Mouse (Mus musculus) lung, embryonic 14.5 days (tissue): Measurements from ENCODE around the gene Nek2. TPM values are rescaled to one million over a fixed set of nuclear protein-coding genes. Genes with fewer than 3 reads are reported as not detected.

Experiments
- ATAC-seq: fragments of 200-750 bp; cut with Nextera tagmentation; 2 replicates; pipeline ENCODE4 v1.8.0; 2017; ENCODE audit warnings: mild to moderate bottlenecking, moderate TSS enrichment, moderate library complexity; ENCODE audit not compliant: insufficient read depth
- DNase-seq: peaks from one replicate; pipeline ENCODE4 v3.0.0-alpha.2; 2015
- H3K27ac ChIP-seq: fragments of 300-500 bp; sonication (generic); 2 replicates; pipeline ENCODE4 v1.5.1; 2014; ENCODE audit warnings: low read depth, mild to moderate bottlenecking, moderate library complexity
- H3K27me3 ChIP-seq: fragments of 300-500 bp; sonication (generic); 2 replicates; pipeline ENCODE4 v1.6.1; 2014; ENCODE audit warnings: low read length, control low read depth; ENCODE audit not compliant: insufficient read depth
- H3K36me3 ChIP-seq: fragments of 300-500 bp; sonication (generic); 2 replicates; pipeline ENCODE4 v1.6.1; 2014; ENCODE audit warnings: control low read depth; ENCODE audit not compliant: insufficient read depth
- H3K4me1 ChIP-seq: fragments of 300-500 bp; sonication (generic); 2 replicates; pipeline ENCODE4 v1.6.1; 2014; ENCODE audit warnings: antibody characterized with exemption, control low read depth; ENCODE audit not compliant: insufficient read depth
- H3K4me2 ChIP-seq: fragments of 300-500 bp; sonication (generic); 2 replicates; pipeline ENCODE4 v1.6.1; 2014; ENCODE audit warnings: mild to moderate bottlenecking
- H3K4me3 ChIP-seq: fragments of 300-500 bp; sonication (generic); 2 replicates; pipeline ENCODE4 v1.5.1; 2014; ENCODE audit warnings: low read depth, low read length
- H3K9ac ChIP-seq: fragments of 300-500 bp; sonication (generic); 2 replicates; pipeline ENCODE4 v1.6.1; 2014
- H3K9me3 ChIP-seq: fragments of 300-500 bp; sonication (generic); 2 replicates; pipeline ENCODE4 v1.6.1; 2016; ENCODE audit warnings: low read depth, low read length, control low read depth
- CTCF ChIP-seq: IDR thresholded peaks from 2 replicates; pipeline ENCODE4 v1.5.1; 2016; ENCODE audit warnings: antibody characterized with exemption, low read depth
- WGBS: fragments of 180-500 bp; shearing (Covaris S2); extraction: QIAGEN DNeasy Blood & Tissue Kit; methylation state at CpG from one replicate; pipeline ENCODE4 v1.1.7; 2014; 5-methylcytosine and 5-hydroxymethylcytosine counted together
- polyA plus RNA-seq: library from polyadenylated mRNA; unstranded; fragments of >200 nt; fragmentation: Nextera tagmentation; extraction: Ambion mirVana; gene quantifications from 2 replicates; pipeline ENCODE4 v1.2.1, GENCODE M21; 2014

Gene Nek2
- polyA plus RNA-seq, 1 experiment from 2014 or later, result 46.8 TPM

DNA sequence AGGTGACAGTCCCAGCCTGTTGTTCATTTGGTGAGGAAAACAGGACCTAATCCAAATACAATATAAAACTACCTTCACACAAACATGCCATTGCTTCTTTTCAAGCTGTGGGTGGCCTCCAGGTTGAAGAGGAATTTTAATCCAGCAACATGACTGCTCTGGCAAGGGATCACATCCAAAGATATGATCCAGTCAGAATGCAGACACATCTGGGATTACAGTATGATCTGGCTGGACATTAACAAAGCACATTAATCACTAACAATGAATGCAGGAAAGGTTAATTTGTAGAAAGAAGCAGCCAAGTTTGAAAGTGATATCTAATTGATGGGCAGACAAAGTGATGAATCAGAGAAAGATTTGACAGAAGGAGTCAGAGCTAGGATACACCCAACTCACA, 36.9 kb downstream of the Nek2 start:
- Histone ChIP-seq H3K4me1 (no peaks in the 10 kb centered on the region), H3K4me2 (no peak overlapping the region), H3K4me3 (no peak overlapping the region), H3K27me3 (no peaks in the 10 kb centered on the region), H3K27ac (no peak overlapping the region), H3K9ac (no peak overlapping the region), H3K9me3 (no peaks in the 10 kb centered on the region), H3K36me3 (no peaks in the 10 kb centered on the region)
- DNase-seq (no peak), ATAC-seq (no peak)
- no peak for TF ChIP-seq CTCF

DNA sequence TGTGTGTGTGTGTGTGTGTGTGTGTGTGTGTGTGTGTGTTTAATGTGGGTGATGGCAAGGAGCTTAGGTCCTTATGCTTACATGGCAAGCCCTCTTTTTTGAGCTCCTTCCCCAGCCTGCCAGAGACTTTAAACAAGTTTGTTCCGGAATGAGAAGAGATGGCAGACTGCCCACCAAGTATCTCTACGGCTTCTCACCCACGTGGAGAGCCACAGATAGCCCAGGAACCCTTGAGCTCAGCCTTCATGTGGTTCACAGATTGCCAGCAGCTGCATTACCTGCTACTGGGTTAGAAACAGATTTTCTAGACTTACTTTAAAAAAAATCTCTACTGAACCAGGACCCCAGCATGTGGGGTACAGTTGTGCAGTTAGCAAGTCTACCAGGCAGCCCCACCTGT, 38.6 kb downstream of the Nek2 start:
- Histone ChIP-seq H3K4me2 (no peak overlapping the region), H3K4me3 (no peak overlapping the region), H3K4me1 (no peaks in the 10 kb centered on the region), H3K9ac (no peak overlapping the region), H3K36me3 (no peaks in the 10 kb centered on the region), H3K9me3 (no peaks in the 10 kb centered on the region), H3K27ac (no peak overlapping the region), H3K27me3 (no peaks in the 10 kb centered on the region)
- ATAC-seq (no peak), DNase-seq (no peak)
- 58% methylated on average over 3 of the region's 3 CpGs for WGBS
- TF ChIP-seq CTCF, result no peak

DNA sequence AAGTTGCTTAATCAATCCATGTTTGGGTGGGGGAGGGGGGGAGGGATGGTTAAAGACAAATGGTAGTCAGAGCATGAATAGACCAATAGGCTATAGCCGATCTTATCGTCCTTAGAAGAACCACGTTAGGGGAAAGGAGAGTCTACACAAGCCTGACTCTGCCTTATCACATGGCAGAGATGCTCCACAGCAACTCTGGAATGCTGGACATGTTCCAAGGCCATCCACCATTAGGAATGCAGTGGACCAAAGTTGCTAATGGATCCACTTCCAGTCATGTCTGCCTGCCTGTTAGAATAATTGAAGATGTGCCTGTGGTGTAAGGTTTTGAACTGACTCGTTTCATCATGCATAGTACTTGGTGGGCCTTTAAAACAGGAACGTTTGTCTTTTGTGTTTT, 40.0 kb downstream of the Nek2 start:
- Histone ChIP-seq H3K9me3 (no peaks in the 10 kb centered on the region), H3K27me3 (no peaks in the 10 kb centered on the region), H3K27ac (no peak overlapping the region), H3K4me3 (no peak overlapping the region), H3K9ac (no peak overlapping the region), H3K4me2 (no peak overlapping the region), H3K4me1 (no peaks in the 10 kb centered on the region), H3K36me3 (no peaks in the 10 kb centered on the region)
- ATAC-seq, result no peak
- 57% methylated on average over 5 of the region's 5 CpGs for WGBS
- DNase-seq, result no peak
- no peak for TF ChIP-seq CTCF

DNA sequence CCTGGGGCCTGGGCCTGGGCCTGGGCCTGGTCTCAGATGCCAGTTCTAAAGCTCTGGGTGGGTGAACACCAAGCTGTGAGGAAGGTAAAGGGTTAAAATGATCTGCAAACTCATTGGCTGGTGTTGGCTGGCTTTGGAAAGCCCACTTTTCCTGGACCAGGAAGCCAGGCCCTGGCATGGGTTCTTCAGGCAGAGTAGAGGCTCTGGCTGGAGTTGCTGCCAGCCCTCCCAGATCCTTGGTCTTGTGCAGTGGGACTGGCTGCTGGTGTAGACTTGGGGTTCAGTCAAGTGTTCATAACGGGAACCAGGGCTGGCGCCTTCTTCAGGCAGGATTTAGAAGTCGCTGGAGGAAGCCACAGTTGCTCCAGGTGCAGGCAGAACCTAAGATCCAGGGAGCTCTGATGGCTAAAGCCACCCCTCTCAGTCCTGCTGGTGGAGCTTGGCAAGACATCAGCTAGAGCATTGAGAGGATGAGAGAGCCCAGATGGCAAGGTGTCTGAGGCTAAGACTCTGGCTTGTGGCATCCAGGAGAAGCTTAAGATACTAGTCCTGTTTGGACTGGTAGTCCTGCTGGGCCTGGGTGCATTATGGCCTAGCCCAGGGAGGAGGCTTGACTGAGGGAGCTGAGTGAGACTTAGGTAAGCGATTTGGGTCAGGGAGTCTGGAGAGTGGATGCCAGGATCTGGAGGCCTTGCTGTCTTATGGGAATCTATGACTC, 42.7 kb downstream of the Nek2 start:
- 74% methylated on average over 4 of the region's 4 CpGs for WGBS
- Histone ChIP-seq H3K4me3 (no peak overlapping the region), H3K27me3 (no peaks in the 10 kb centered on the region), H3K4me1 (no peaks in the 10 kb centered on the region), H3K9me3 (no peaks in the 10 kb centered on the region), H3K27ac (no peak overlapping the region), H3K36me3 (no peaks in the 10 kb centered on the region), H3K9ac (no peak overlapping the region), H3K4me2 (no peak overlapping the region)
- ATAC-seq (no peak), DNase-seq (no peak)
- TF ChIP-seq CTCF, result no peak

DNA sequence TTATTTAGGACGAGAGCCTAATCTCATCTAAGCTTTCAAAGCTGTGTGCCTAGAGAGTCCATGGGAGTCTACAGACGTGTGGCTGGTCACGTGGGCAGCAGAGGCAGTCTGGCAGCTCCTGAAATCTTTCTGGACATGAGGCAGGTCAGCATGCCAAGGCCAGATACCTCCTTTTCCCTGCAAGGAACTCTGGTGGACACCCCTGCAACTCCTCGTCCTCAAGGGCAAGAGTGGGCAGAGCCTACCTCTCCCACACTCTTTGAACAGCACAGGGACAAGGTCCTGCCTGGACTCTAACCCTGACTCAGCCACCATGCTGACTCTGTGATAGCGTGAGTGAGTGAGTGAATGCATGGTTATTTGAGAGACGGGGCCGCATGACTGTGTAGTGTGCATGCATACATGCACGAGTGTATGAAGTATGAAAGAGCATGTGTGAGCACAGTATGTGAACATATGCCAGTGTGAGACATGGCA, 43.3 kb downstream of the Nek2 start:
- WGBS, result 79% methylated on average over 8 of the region's 8 CpGs
- Histone ChIP-seq H3K4me3 (no peak overlapping the region), H3K9ac (no peak overlapping the region), H3K36me3 (no peaks in the 10 kb centered on the region), H3K27ac (no peak overlapping the region), H3K27me3 (no peaks in the 10 kb centered on the region), H3K4me2 (no peak overlapping the region), H3K9me3 (no peaks in the 10 kb centered on the region), H3K4me1 (no peaks in the 10 kb centered on the region)
- DNase-seq, result no peak
- no peak for ATAC-seq
- TF ChIP-seq CTCF, result no peak

DNA sequence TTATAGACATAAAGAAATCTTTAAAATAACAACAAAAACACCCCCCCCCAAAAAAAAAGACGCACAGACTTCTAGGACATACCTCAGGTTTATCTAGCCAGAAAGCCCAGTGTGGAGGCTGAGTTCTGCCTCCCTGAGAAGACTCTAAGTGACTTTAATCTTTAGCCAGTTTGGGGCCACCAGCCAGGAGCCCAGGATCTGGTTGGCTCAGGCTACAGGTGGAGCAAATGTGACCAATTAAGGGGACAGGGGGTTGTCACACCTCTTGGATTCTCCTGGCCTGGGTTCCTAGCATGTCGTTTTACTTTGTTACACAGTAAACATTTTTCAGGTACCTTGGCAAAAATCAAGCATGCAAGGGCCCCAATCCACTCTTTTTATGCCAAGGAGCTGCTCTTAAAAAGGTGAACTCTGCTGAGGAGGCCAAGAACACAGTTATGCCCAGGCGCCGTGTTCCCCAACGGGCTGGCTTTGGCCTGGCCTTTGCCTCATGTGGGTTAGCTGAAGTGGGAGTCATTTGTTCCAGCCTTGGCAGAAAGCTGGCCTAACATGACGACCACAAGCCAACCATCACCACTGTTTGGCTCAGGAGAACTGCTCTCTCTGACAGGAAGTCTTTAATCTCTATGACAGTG, 50.9 kb downstream of the Nek2 start:
- Histone ChIP-seq H3K4me2 (no peak overlapping the region), H3K9me3 (no peaks in the 10 kb centered on the region), H3K27ac (no peak overlapping the region), H3K27me3 (no peaks in the 10 kb centered on the region), H3K4me1 (no peaks in the 10 kb centered on the region), H3K9ac (no peak overlapping the region), H3K4me3 (no peak overlapping the region), H3K36me3 (no peaks in the 10 kb centered on the region)
- no peak for TF ChIP-seq CTCF
- ATAC-seq (no peak), DNase-seq (no peak)
- 66% methylated on average over 6 of the region's 6 CpGs for WGBS

DNA sequence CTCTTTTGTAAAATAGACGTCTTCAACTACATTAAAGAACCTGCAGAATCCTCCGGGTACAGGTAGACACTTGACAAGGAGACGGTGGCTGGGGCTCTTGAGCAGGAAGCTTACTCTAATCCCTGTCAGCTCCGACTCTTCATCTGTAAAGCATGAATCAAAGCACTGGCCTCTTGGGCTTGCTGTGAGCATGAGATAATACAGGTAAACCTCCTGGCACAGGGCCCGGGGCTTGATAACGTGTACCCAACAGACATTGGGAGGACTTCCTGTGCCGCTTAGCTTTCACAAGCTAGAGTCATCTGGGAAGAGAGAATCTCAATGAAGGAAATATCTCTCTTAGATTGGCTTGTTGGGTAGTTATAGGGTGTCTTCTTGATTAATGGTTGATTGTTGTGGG, 53.8 kb downstream of the Nek2 start:
- no peaks in the 10 kb centered on the region for H3K4me1 ChIP-seq
- H3K27me3 ChIP-seq, result no peaks in the 10 kb centered on the region
- no peak overlapping the region for H3K4me2 ChIP-seq
- no peak overlapping the region for H3K27ac ChIP-seq
- H3K9me3 ChIP-seq, result no peaks in the 10 kb centered on the region
- H3K4me3 ChIP-seq, result no peak overlapping the region
- H3K36me3 ChIP-seq, result no peaks in the 10 kb centered on the region
- TF ChIP-seq CTCF, result no peak
- DNase-seq (no peak), ATAC-seq (no peak)
- 83% methylated on average over 7 of the region's 7 CpGs for WGBS
- no peak overlapping the region for H3K9ac ChIP-seq
